Mouse (Mus musculus) erythroid progenitor cell, adult 5-6 weeks (primary cell): ENCODE results near the gene Map2k3. TPM values are rescaled to one million over a fixed set of nuclear protein-coding genes. Genes with fewer than 3 reads are reported as not detected.
"Not testable (repeated sequence)": the region's sequence is repeated elsewhere in the genome, so short reads cannot be mapped to it uniquely, and the experiment has no call there.

Experiments used
- ATAC-seq: replicated peaks from 2 replicates; pipeline ENCODE4 v1.8.0; 2016; ENCODE audit warnings: moderate number of reproducible peaks, mild to moderate bottlenecking, moderate TSS enrichment, inconsistent platforms; ENCODE audit not compliant: poor library complexity, low FRiP score, severe bottlenecking
- total RNA-seq, 2 experiments: library from RNA; stranded (forward) in 1 of 2; stranded (reverse) in 1 of 2; fragments of 150-400 nt in 1 of 2; fragments of 186-747, 209-891 nt in 1 of 2; gene quantifications; 2 replicates each; pipeline versions ENCODE4 v1.2.3 to v1.2.4; 2015 to 2017; ENCODE audit warnings: low replicate concordance in 2 of 2

Gene Map2k3
- total RNA-seq (2015; ENCODE audit: low replicate concordance) (105 and 148 TPM in 2 replicates), total RNA-seq (2017; ENCODE audit: low replicate concordance) (93.2 and 132 TPM in 2 replicates)

- peak; percentile 76 for ATAC-seq
Measured at GRCm38 (mm10) chr11:60931869-60932481, at the start of gene Map2k3. Gene Map2k3, plus strand, starts transcription at chr11:60932033.

GRCm38 (mm10) chr11:60882386-60882785, 49.4 kb upstream of the Map2k3 start:
- no peak for ATAC-seq

- ATAC-seq = not testable (repeated sequence)
Measured at GRCm38 (mm10) chr11:60886986-60887385, 44.8 kb upstream of the Map2k3 start.

GRCm38 (mm10) chr11:60889861-60890260, 42.0 kb upstream of the Map2k3 start:
- no peak for ATAC-seq

GRCm38 (mm10) chr11:60890286-60890685, 41.5 kb upstream of the Map2k3 start:
- no peak for ATAC-seq

GRCm38 (mm10) chr11:60890744-60891143, 41.1 kb upstream of the Map2k3 start:
- ATAC-seq = no peak

GRCm38 (mm10) chr11:60895915-60896314, 35.9 kb upstream of the Map2k3 start:
- ATAC-seq = no peak

GRCm38 (mm10) chr11:60902001-60902400, 29.8 kb upstream of the Map2k3 start:
- ATAC-seq = no peak

GRCm38 (mm10) chr11:60902486-60902885, 29.3 kb upstream of the Map2k3 start:
- no peak for ATAC-seq

- ATAC-seq = no peak
Measured at GRCm38 (mm10) chr11:60903661-60904061, 28.2 kb upstream of the Map2k3 start.

- no peak for ATAC-seq
Measured at GRCm38 (mm10) chr11:60905407-60906120, 26.3 kb upstream of the Map2k3 start.

- ATAC-seq = no peak
Measured at GRCm38 (mm10) chr11:60906449-60906848, 25.4 kb upstream of the Map2k3 start.

GRCm38 (mm10) chr11:60908073-60908472, 23.8 kb upstream of the Map2k3 start:
- no peak for ATAC-seq

- ATAC-seq = no peak
Measured at GRCm38 (mm10) chr11:60909626-60910025, 22.2 kb upstream of the Map2k3 start.

- 0 out of 2 replicates have a peak, but pooled peaks have one; percentile 5 for ATAC-seq
Measured at GRCm38 (mm10) chr11:60912525-60912973, 19.3 kb upstream of the Map2k3 start.

- ATAC-seq = peak; percentile 85
Measured at GRCm38 (mm10) chr11:60913301-60914196, 18.3 kb upstream of the Map2k3 start.

- ATAC-seq = no peak
Measured at GRCm38 (mm10) chr11:60914491-60914890, 17.3 kb upstream of the Map2k3 start, which contains the start of gene Natd1. Gene Natd1, minus strand, starts transcription at chr11:60914750.

- no peak for ATAC-seq
Measured at GRCm38 (mm10) chr11:60915201-60915600, 16.6 kb upstream of the Map2k3 start.

- peak; percentile 12 for ATAC-seq
Measured at GRCm38 (mm10) chr11:60920021-60920420, 11.8 kb upstream of the Map2k3 start.

- ATAC-seq = peak; percentile 74
Measured at GRCm38 (mm10) chr11:60922195-60922594, 9.6 kb upstream of the Map2k3 start.
